Mouse (Mus musculus) lung, embryonic 14.5 days (tissue): ENCODE data around the gene Prkcb. TPM values are rescaled to one million over a fixed set of nuclear protein-coding genes. Genes with fewer than 3 reads are reported as not detected.

ENCODE experiments used
- ATAC-seq: fragments of 200-750 bp; cut with Nextera tagmentation; 2 replicates; pipeline ENCODE4 v1.8.0; 2017; ENCODE audit warnings: mild to moderate bottlenecking, moderate TSS enrichment, moderate library complexity; ENCODE audit not compliant: insufficient read depth
- DNase-seq: peaks from one replicate; pipeline ENCODE4 v3.0.0-alpha.2; 2015
- H3K27ac ChIP-seq: fragments of 300-500 bp; sonication (generic); 2 replicates; pipeline ENCODE4 v1.5.1; 2014; ENCODE audit warnings: low read depth, mild to moderate bottlenecking, moderate library complexity
- H3K27me3 ChIP-seq: fragments of 300-500 bp; sonication (generic); 2 replicates; pipeline ENCODE4 v1.6.1; 2014; ENCODE audit warnings: low read length, control low read depth; ENCODE audit not compliant: insufficient read depth
- H3K36me3 ChIP-seq: fragments of 300-500 bp; sonication (generic); 2 replicates; pipeline ENCODE4 v1.6.1; 2014; ENCODE audit warnings: control low read depth; ENCODE audit not compliant: insufficient read depth
- H3K4me1 ChIP-seq: fragments of 300-500 bp; sonication (generic); 2 replicates; pipeline ENCODE4 v1.6.1; 2014; ENCODE audit warnings: antibody characterized with exemption, control low read depth; ENCODE audit not compliant: insufficient read depth
- H3K4me2 ChIP-seq: fragments of 300-500 bp; sonication (generic); 2 replicates; pipeline ENCODE4 v1.6.1; 2014; ENCODE audit warnings: mild to moderate bottlenecking
- H3K4me3 ChIP-seq: fragments of 300-500 bp; sonication (generic); 2 replicates; pipeline ENCODE4 v1.5.1; 2014; ENCODE audit warnings: low read depth, low read length
- H3K9ac ChIP-seq: fragments of 300-500 bp; sonication (generic); 2 replicates; pipeline ENCODE4 v1.6.1; 2014
- H3K9me3 ChIP-seq: fragments of 300-500 bp; sonication (generic); 2 replicates; pipeline ENCODE4 v1.6.1; 2016; ENCODE audit warnings: low read depth, low read length, control low read depth
- CTCF ChIP-seq: IDR thresholded peaks from 2 replicates; pipeline ENCODE4 v1.5.1; 2016; ENCODE audit warnings: antibody characterized with exemption, low read depth
- WGBS: fragments of 180-500 bp; shearing (Covaris S2); extraction: QIAGEN DNeasy Blood & Tissue Kit; methylation state at CpG from one replicate; pipeline ENCODE4 v1.1.7; 2014; 5-methylcytosine and 5-hydroxymethylcytosine counted together
- polyA plus RNA-seq: library from polyadenylated mRNA; unstranded; fragments of >200 nt; fragmentation: Nextera tagmentation; extraction: Ambion mirVana; gene quantifications from 2 replicates; pipeline ENCODE4 v1.2.1, GENCODE M21; 2014

The Prkcb gene
- polyA plus RNA-seq, 1 experiment from 2014 or later: 9.7 TPM

- no peaks in the 10 kb centered on the region for H3K4me1 ChIP-seq
- no peaks in the 10 kb centered on the region for H3K36me3 ChIP-seq
- 32% methylated on average over 4 of the region's 4 CpGs for WGBS
- H3K27ac ChIP-seq: no peak overlapping the region
- DNase-seq (peak; percentile 90), ATAC-seq (peak; percentile 91)
- no peak overlapping the region for H3K4me3 ChIP-seq
- no peak for TF ChIP-seq CTCF
- H3K9ac ChIP-seq: no peak overlapping the region
- no peaks in the 10 kb centered on the region for H3K9me3 ChIP-seq
- no peak overlapping the region for H3K4me2 ChIP-seq
- no peaks in the 10 kb centered on the region for H3K27me3 ChIP-seq
Observed at GRCm38 (mm10) chr7:122268983-122269486, 19.5 kb upstream of the Prkcb start.

GRCm38 (mm10) chr7:122272334-122272733 lies 16.2 kb upstream of the Prkcb start:
- H3K36me3 ChIP-seq: no peaks in the 10 kb centered on the region
- H3K4me1 ChIP-seq: no peaks in the 10 kb centered on the region
- ATAC-seq: no peak
- H3K27me3 ChIP-seq: no peaks in the 10 kb centered on the region
- TF ChIP-seq CTCF: no peak
- H3K4me2 ChIP-seq: no peak overlapping the region
- WGBS: 73% methylated on average over 2 of the region's 2 CpGs
- H3K4me3 ChIP-seq: no peak overlapping the region
- H3K9ac ChIP-seq: no peak overlapping the region
- no peak overlapping the region for H3K27ac ChIP-seq
- H3K9me3 ChIP-seq: no peaks in the 10 kb centered on the region
- DNase-seq: no peak

GRCm38 (mm10) chr7:122279580-122279979 lies 9.0 kb upstream of the Prkcb start:
- H3K4me2 ChIP-seq: no peak overlapping the region
- H3K27ac ChIP-seq: no peak overlapping the region
- no peak overlapping the region for H3K9ac ChIP-seq
- no peaks in the 10 kb centered on the region for H3K9me3 ChIP-seq
- no peak for TF ChIP-seq CTCF
- H3K36me3 ChIP-seq: no peaks in the 10 kb centered on the region
- no peak for ATAC-seq
- no peaks in the 10 kb centered on the region for H3K27me3 ChIP-seq
- H3K4me3 ChIP-seq: no peak overlapping the region
- DNase-seq: no peak
- WGBS: 78% methylated on average over 9 of the region's 9 CpGs
- no peaks in the 10 kb centered on the region for H3K4me1 ChIP-seq

- no peak overlapping the region for H3K27ac ChIP-seq
- no peak for ATAC-seq
- TF ChIP-seq CTCF: no peak
- 68% methylated on average over 2 of the region's 2 CpGs for WGBS
- no peaks in the 10 kb centered on the region for H3K9me3 ChIP-seq
- DNase-seq: no peak
- H3K4me3 ChIP-seq: no peak overlapping the region
- no peak overlapping the region for H3K4me2 ChIP-seq
- no peak overlapping the region for H3K9ac ChIP-seq
- H3K27me3 ChIP-seq: no peaks in the 10 kb centered on the region
- no peaks in the 10 kb centered on the region for H3K36me3 ChIP-seq
- no peaks in the 10 kb centered on the region for H3K4me1 ChIP-seq
Observed at GRCm38 (mm10) chr7:122280334-122280733, 8.2 kb upstream of the Prkcb start.

- no peak for ATAC-seq
- peaks cover 3% of the 10 kb centered on the region; the same call in 1 of the 2 replicates for H3K27me3 ChIP-seq
Observed at GRCm38 (mm10) chr7:122282584-122282983, 6.0 kb upstream of the Prkcb start.

GRCm38 (mm10) chr7:122287217-122287616 lies 1.3 kb upstream of the Prkcb start:
- no peaks in the 10 kb centered on the region for H3K9me3 ChIP-seq
- peaks cover 37% of the 10 kb centered on the region for H3K27me3 ChIP-seq

More at GRCm38 (mm10) chr7:122282584-122282983, 6.0 kb upstream of the Prkcb start:
- no peak overlapping the region for H3K4me3 ChIP-seq
- no peak for DNase-seq
- no peak for TF ChIP-seq CTCF
- H3K4me2 ChIP-seq: no peak overlapping the region
- H3K36me3 ChIP-seq: no peaks in the 10 kb centered on the region
- no peaks in the 10 kb centered on the region for H3K9me3 ChIP-seq
- no peak overlapping the region for H3K9ac ChIP-seq
- no peak overlapping the region for H3K27ac ChIP-seq
- H3K4me1 ChIP-seq: no peaks in the 10 kb centered on the region
- 77% methylated on average over 2 of the region's 2 CpGs for WGBS

GRCm38 (mm10) chr7:122289243-122290111 lies 926 bp downstream of the Prkcb start:
- no peak for TF ChIP-seq CTCF
- H3K9ac ChIP-seq: peak overlapping the region; percentile 40
- H3K27me3 ChIP-seq: peaks cover 37% of the 10 kb centered on the region
- peak overlapping the region; percentile 96 for H3K4me2 ChIP-seq
- ATAC-seq (peak; percentile 40), DNase-seq (peak; percentile 23)
- no peaks in the 10 kb centered on the region for H3K36me3 ChIP-seq
- H3K9me3 ChIP-seq: no peaks in the 10 kb centered on the region
- H3K4me1 ChIP-seq: peaks cover 3% of the 10 kb centered on the region; the same call in 1 of the 2 replicates
- WGBS: under 1% methylated on average over 65 of the region's 66 CpGs
- H3K27ac ChIP-seq: no peak overlapping the region
- peak overlapping the region; percentile 52 for H3K4me3 ChIP-seq

More at GRCm38 (mm10) chr7:122287217-122287616, 1.3 kb upstream of the Prkcb start:
- no peak overlapping the region for H3K27ac ChIP-seq
- H3K4me3 ChIP-seq: no peak overlapping the region
- H3K4me2 ChIP-seq: no peak overlapping the region
- no peak overlapping the region for H3K9ac ChIP-seq
- H3K4me1 ChIP-seq: peaks cover 3% of the 10 kb centered on the region; the same call in 1 of the 2 replicates
- no peaks in the 10 kb centered on the region for H3K36me3 ChIP-seq
- 48% methylated on average over 1 of the region's 1 CpGs for WGBS
- no peak for TF ChIP-seq CTCF
- DNase-seq (peak; percentile 14), ATAC-seq (no peak)
